Comparison of ENCODE assay signal across 14 mouse cellular contexts in genomic region chr1:161040855-161041254, GRCm38 (mm10). TPM values are rescaled to one million over a fixed set of nuclear protein-coding genes. Genes with fewer than 3 reads are reported as not detected.
DNase-seq lines count a peak whose midpoint lies in the region; ATAC-seq and TF ChIP-seq lines count a peak whose summit lies in the region.
"Had no signal": no experiment of that assay in that cellular context is flagged by ENCODE, and none has a peak within 500 bp of the region (broad histone marks: within the 10 kb centered on the region; RNA-seq: fewer than 3 reads in every experiment).

No protein-coding gene starts in this region.

- no peak for TF ChIP-seq CTCF in heart, adult 2 months (IDR thresholded peaks at IDR 0.05)

- no peak overlapping the region for H3K4me2 ChIP-seq in heart, embryonic 13.5 days
- no peak overlapping the region for H3K4me2 ChIP-seq in midbrain, embryonic 11.5 days
- H3K4me2 ChIP-seq in midbrain, embryonic 15.5 days, result no peak overlapping the region
- H3K4me2 ChIP-seq in myocyte (ENCODE audit: low read depth), result no peak overlapping the region
- H3K4me2 ChIP-seq: lung, embryonic 14.5 days; midbrain, embryonic 13.5 days had no signal

- 0 out of 2 replicates have a peak, but pooled peaks cover 2% of the 10 kb centered on the region for H3K79me2 ChIP-seq in heart, adult 2 months (replicated peaks; ENCODE audit: control insufficient read depth, insufficient read depth, low read length)
- H3K79me2 ChIP-seq in myocyte (ENCODE audit: control insufficient read depth, insufficient read depth), result peaks cover 13% of the 10 kb centered on the region

- no peak overlapping the region for H3K4me3 ChIP-seq in heart, embryonic 13.5 days
- H3K4me3 ChIP-seq in heart, adult 2 months, result no peak overlapping the region
- no peak overlapping the region for H3K4me3 ChIP-seq in midbrain, embryonic 11.5 days (ENCODE audit: low read depth, low read length)
- H3K4me3 ChIP-seq in midbrain, embryonic 15.5 days, result no peak overlapping the region
- H3K4me3 ChIP-seq in myocyte, result no peak overlapping the region
- H3K4me3 ChIP-seq: forebrain, embryonic 10.5 days; midbrain, embryonic 13.5 days had no signal

- H3K27me3 ChIP-seq in heart, embryonic 13.5 days (replicated peaks), result no peaks in the 10 kb centered on the region
- H3K27me3 ChIP-seq in heart, adult 2 months (ENCODE audit: control insufficient read depth, insufficient read depth, low read length), result no peaks in the 10 kb centered on the region
- H3K27me3 ChIP-seq in midbrain, embryonic 11.5 days (ENCODE audit: control insufficient read depth, insufficient read depth, low read length), result no peaks in the 10 kb centered on the region
- H3K27me3 ChIP-seq in midbrain, embryonic 15.5 days (replicated peaks), result no peaks in the 10 kb centered on the region
- H3K27me3 ChIP-seq in myocyte (ENCODE audit: control insufficient read depth, insufficient read depth, insufficient read length), result no peaks in the 10 kb centered on the region
- H3K27me3 ChIP-seq: midbrain, embryonic 13.5 days had no signal

- peak overlapping the region; percentile 70 for H3K27ac ChIP-seq in heart, embryonic 13.5 days (replicated peaks)
- no peak overlapping the region for H3K27ac ChIP-seq in heart, adult 2 months
- no peak overlapping the region for H3K27ac ChIP-seq in midbrain, embryonic 11.5 days (ENCODE audit: low read depth, low read length)
- H3K27ac ChIP-seq in midbrain, embryonic 15.5 days, result no peak overlapping the region

- no peak overlapping the region for H3ac ChIP-seq in myocyte (ENCODE audit: control insufficient read depth, insufficient read length)

- no peak for DNase-seq in heart, adult 2 months
- DNase-seq in midbrain, embryonic 11.5 days (ENCODE audit: low spot score, missing footprints), result peak; percentile 78
- DNase-seq in R1 (ENCODE audit: low read depth, low spot score), result peak; percentile 81
- no peak for DNase-seq in kidney, postnatal 36 days
- DNase-seq: adrenal gland, adult 8-10 months; heart, postnatal 14 days; right cerebral cortex, postnatal 4 days had no signal

- intact Hi-C loops in heart, adult 2 months (cut with DNase I), result no loop called here

- no peak for TF ChIP-seq POLR2A in heart, adult 2 months (IDR thresholded peaks at IDR 0.05; ENCODE audit: insufficient read depth, low read depth, low read length)
- no peak for TF ChIP-seq POLR2A in myocyte (IDR thresholded peaks at IDR 0.05; ENCODE audit: insufficient read length, low read depth)

- H3K9me3 ChIP-seq in heart, embryonic 13.5 days, result no peaks in the 10 kb centered on the region
- no peaks in the 10 kb centered on the region for H3K9me3 ChIP-seq in midbrain, embryonic 11.5 days (ENCODE audit: control insufficient read depth, low read length)
- no peaks in the 10 kb centered on the region for H3K9me3 ChIP-seq in midbrain, embryonic 15.5 days
- H3K9me3 ChIP-seq: forebrain, embryonic 10.5 days; midbrain, embryonic 13.5 days had no signal

- H3K4me1 ChIP-seq in heart, embryonic 13.5 days, result peaks cover 20% of the 10 kb centered on the region
- H3K4me1 ChIP-seq in heart, adult 2 months (ENCODE audit: control insufficient read depth, insufficient read depth, low read length), result peaks cover 8% of the 10 kb centered on the region
- H3K4me1 ChIP-seq in midbrain, embryonic 11.5 days (ENCODE audit: control insufficient read depth, insufficient read depth, low read length), result peaks cover 12% of the 10 kb centered on the region
- H3K4me1 ChIP-seq in midbrain, embryonic 15.5 days, result peaks cover 28% of the 10 kb centered on the region

- H3K36me3 ChIP-seq in heart, embryonic 13.5 days, result peaks cover 82% of the 10 kb centered on the region
- H3K36me3 ChIP-seq in heart, adult 2 months (ENCODE audit: control insufficient read depth, insufficient read depth, low read length), result peaks cover 27% of the 10 kb centered on the region
- H3K36me3 ChIP-seq in midbrain, embryonic 11.5 days (ENCODE audit: control insufficient read depth, insufficient read depth, low read length), result peaks cover 8% of the 10 kb centered on the region; the same call in 1 of the 2 replicates
- H3K36me3 ChIP-seq in midbrain, embryonic 15.5 days (replicated peaks), result peaks cover 33% of the 10 kb centered on the region; the same call in 1 of the 2 replicates
- peaks cover 30% of the 10 kb centered on the region for H3K36me3 ChIP-seq in myocyte (ENCODE audit: control insufficient read depth, insufficient read depth)

- H3K9ac ChIP-seq in heart, embryonic 13.5 days, result no peak overlapping the region
- no peak overlapping the region for H3K9ac ChIP-seq in heart, adult 2 months (ENCODE audit: low read depth, low read length)
- H3K9ac ChIP-seq in midbrain, embryonic 11.5 days (ENCODE audit: low read length), result no peak overlapping the region
- H3K9ac ChIP-seq in midbrain, embryonic 15.5 days, result no peak overlapping the region
- H3K9ac ChIP-seq: lung, embryonic 14.5 days; midbrain, embryonic 13.5 days had no signal

- no peak for ATAC-seq in heart, embryonic 13.5 days (ENCODE audit: extremely low read depth, insufficient number of reproducible peaks, low FRiP score, low TSS enrichment)
- no peak for ATAC-seq in midbrain, embryonic 11.5 days (ENCODE audit: low FRiP score)
- ATAC-seq in midbrain, embryonic 15.5 days (replicated peaks), result no peak
- ATAC-seq in inflammation-experienced regulatory T-cells, adult 6 months, result no peak

- no peak for TF ChIP-seq EP300 in heart, adult 2 months (IDR thresholded peaks at IDR 0.05; ENCODE audit: insufficient read depth, low read depth, low read length)

TF ChIP-seq in myocyte, 11 proteins besides CTCF, POLR2A, EP300 and RAD21:
- peak; percentile 53 for TF ChIP-seq POLR2AphosphoS2 (IDR thresholded peaks at IDR 0.05; ENCODE audit: insufficient read length, low read depth)
- no peak for TF ChIP-seq MYOG (IDR thresholded peaks at IDR 0.05; ENCODE audit: control insufficient read depth in 1 of 3, insufficient read depth in 1 of 3, insufficient read length in 2 of 3, low read depth in 2 of 3)

RNA-seq across cellular contexts. Expression of gene Zbtb37, which starts 6.2 kb away (rescaled TPM):
- 6.3 TPM in 2 replicates for polyA plus RNA-seq in heart, embryonic 13.5 days (2015; fragmentation: Nextera tagmentation; extraction: Ambion mirVana)
- total RNA-seq in heart, adult 2 months (2021), result 10 to 100 TPM; 13.8 to 14.2 TPM
- polyA plus RNA-seq in heart, adult 2 months (2012; rRNA removed), result 1.8 and 3.8 TPM in 2 replicates
- polyA plus RNA-seq in midbrain, embryonic 11.5 days (2014; fragmentation: Nextera tagmentation; extraction: Ambion mirVana), result 10.7 and 15.0 TPM in 2 replicates
- 14.1 and 15.3 TPM in 2 replicates for polyA plus RNA-seq in midbrain, embryonic 15.5 days (2015; fragmentation: Nextera tagmentation; extraction: Ambion mirVana)
- polyA plus RNA-seq in myocyte (2012; fragmentation: generic; extraction: Trizol), result 1.4 TPM
- 1 to 10 TPM; 6.0 to 8.8 (median 7.1) TPM for polyA plus RNA-seq in inflammation-experienced regulatory T-cells, adult 6 months (2017; shearing (Covaris generic))

RNA-seq across cellular contexts. Expression of gene Dars2, which starts 29.6 kb away (rescaled TPM):
- 29.3 and 31.0 TPM in 2 replicates for polyA plus RNA-seq in heart, embryonic 13.5 days (2015; fragmentation: Nextera tagmentation; extraction: Ambion mirVana)
- 10 to 100 TPM; 23.0 to 25.4 TPM for total RNA-seq in heart, adult 2 months (2021)
- polyA plus RNA-seq in heart, adult 2 months (2012; rRNA removed), result 13.7 and 38.3 TPM in 2 replicates
- polyA plus RNA-seq in midbrain, embryonic 11.5 days (2014; fragmentation: Nextera tagmentation; extraction: Ambion mirVana), result 56.3 and 58.7 TPM in 2 replicates
- 24.4 and 24.8 TPM in 2 replicates for polyA plus RNA-seq in midbrain, embryonic 15.5 days (2015; fragmentation: Nextera tagmentation; extraction: Ambion mirVana)
- 18.1 TPM for polyA plus RNA-seq in myocyte (2012; fragmentation: generic; extraction: Trizol)
- polyA plus RNA-seq in inflammation-experienced regulatory T-cells, adult 6 months (2017; shearing (Covaris generic)), result 10 to 100 TPM; 15.0 to 27.5 (median 16.3) TPM

RNA-seq across cellular contexts. Expression of gene Cenpl, which starts 29.7 kb away (rescaled TPM):
- 19.7 and 21.6 TPM in 2 replicates for polyA plus RNA-seq in heart, embryonic 13.5 days (2015; fragmentation: Nextera tagmentation; extraction: Ambion mirVana)
- total RNA-seq in heart, adult 2 months (2021), result 1 to 10 TPM; 1.1 to 1.2 TPM
- polyA plus RNA-seq in heart, adult 2 months (2012; rRNA removed), result 0.41 and 1.0 TPM in 2 replicates
- polyA plus RNA-seq in midbrain, embryonic 11.5 days (2014; fragmentation: Nextera tagmentation; extraction: Ambion mirVana), result 41.6 and 45.8 TPM in 2 replicates
- 10.0 and 12.2 TPM in 2 replicates for polyA plus RNA-seq in midbrain, embryonic 15.5 days (2015; fragmentation: Nextera tagmentation; extraction: Ambion mirVana)
- 4.5 TPM for polyA plus RNA-seq in myocyte (2012; fragmentation: generic; extraction: Trizol)
- 10 to 100 TPM; 15.8 to 44.5 (median 19.1) TPM for polyA plus RNA-seq in inflammation-experienced regulatory T-cells, adult 6 months (2017; shearing (Covaris generic))

Comparison
In these comparisons a context has a peak if more than half of its experiments do, and no peak if none do; other contexts are left out.
1. DNase-seq: peak in midbrain, embryonic 11.5 days (single experiment) and R1 (single experiment); none in heart, adult 2 months (0 of 2) and kidney, postnatal 36 days (0 of 2).